Mouse (Mus musculus): ENCODE measurements around the gene Gm17651.

Gm17651 gene

DNA sequence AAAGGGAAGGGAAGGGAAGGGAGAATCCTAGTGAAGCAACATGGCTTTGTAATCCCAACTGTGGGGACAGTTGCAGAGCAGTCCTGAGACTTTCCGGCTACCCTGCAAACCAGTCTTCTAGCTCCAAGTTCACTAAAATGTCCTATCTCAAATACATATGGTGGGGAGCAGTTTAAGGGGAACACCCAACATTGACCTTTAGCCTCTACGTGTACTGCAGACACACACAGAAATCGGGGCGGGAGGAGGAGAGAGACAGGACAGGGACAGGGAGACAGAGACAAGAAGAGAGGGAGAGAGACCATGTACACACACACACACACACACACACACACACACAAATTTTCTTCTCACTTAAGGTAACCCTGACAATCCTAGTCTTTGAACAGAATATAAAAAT, 44.6 kb downstream of the Gm17651 start:
- DNase-seq (ENCODE audit: low spot score): no peak

- peak; percentile 77 for DNase-seq (ENCODE audit: low spot score)
Measured at GRCm38 (mm10) chr3:97628391-97629001, 46.0 kb downstream of the Gm17651 start, which contains the start of gene Fmo5. Fmo5 (plus strand) TSS chr3:97628804.

DNA sequence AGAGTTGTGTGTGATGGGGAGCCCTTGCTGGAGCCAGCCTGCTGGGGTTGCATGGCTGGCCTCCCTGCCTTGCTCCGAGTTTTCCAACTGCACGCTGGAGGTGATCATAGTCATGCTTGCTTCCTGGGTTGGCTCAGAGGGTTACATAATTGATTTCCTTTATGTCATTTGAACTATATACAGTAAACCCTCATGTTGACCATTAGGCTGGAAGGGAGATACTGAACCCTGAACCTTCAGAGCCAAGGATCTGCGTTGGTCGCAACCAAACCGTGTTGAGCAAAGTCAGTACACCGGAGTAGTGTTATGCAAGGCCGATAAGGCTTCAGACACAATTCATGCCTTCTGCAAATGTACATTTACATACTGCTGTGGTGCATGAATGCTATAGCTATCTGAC, 46.6 kb downstream of the Gm17651 start:
- no peak for DNase-seq (ENCODE audit: low spot score)

DNA sequence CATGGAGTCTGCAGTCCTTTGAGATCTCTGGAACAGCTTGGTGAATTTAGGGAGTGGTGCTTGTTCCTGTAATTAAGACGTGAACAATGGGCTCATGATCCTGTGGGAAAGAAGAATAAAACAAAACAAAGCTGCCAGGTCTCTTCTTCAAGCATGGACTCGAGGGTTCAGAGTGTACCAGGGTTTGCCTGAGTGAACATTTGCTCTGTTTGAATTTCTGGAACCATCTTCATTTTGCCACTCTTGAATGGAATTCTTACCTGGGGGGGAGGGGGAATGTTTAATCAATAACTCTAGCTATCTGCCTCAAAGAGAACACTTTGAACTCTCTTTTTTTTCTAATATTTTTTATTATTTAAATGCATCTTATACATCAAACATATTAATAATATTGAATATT, 49.9 kb downstream of the Gm17651 start:
- DNase-seq (ENCODE audit: low spot score): no peak

All from ovary, postnatal 36 days (tissue).